Mouse (Mus musculus) E14TG2a.4 (cell line): Measurements from ENCODE around the gene Tmc3.

Source experiments
- CTCF ChIP-seq: conservative IDR thresholded peaks from 2 replicates; pipeline ENCODE4 v1.5.1; 2014; ENCODE audit warnings: low read length
- POU5F1 ChIP-seq: IDR thresholded peaks from 2 replicates; pipeline ENCODE4 v1.6.1; 2014; ENCODE audit warnings: low read length, borderline replicate concordance

DNA sequence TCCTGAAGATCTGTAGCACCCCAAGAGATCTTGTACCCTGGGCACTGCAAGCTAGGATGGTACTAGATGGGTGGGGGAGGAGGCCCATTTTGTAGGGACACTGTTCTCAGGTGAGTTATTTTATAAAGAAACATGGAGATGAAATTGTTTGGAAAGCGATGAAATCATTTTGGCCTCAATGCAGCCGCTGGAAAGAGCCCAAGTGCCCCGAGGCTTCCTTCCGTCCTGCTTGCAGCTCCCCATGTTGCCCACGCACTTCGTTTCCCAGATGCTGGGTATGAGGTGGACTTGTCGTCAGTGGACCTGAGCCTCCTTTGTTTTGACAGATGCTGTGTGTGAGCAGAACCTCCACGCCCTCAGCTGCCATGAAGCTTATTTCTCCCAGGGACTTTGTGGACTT is 51.7 kb downstream of the Tmc3 start:
- TF ChIP-seq POU5F1 (no peak), CTCF (no peak)
